Mouse (Mus musculus): Measurements from ENCODE around the gene Defb9. TPM values are rescaled to one million over a fixed set of nuclear protein-coding genes. Genes with fewer than 3 reads are reported as not detected.
"Not testable (repeated sequence)": the region's sequence is repeated elsewhere in the genome, so short reads cannot be mapped to it uniquely, and the experiment has no call there.

Defb9 gene
- not detected in 2 replicates for polyA plus RNA-seq (2014; fragmentation: Nextera tagmentation; extraction: Ambion mirVana)

- not testable (repeated sequence) for H3K4me1 ChIP-seq (ENCODE audit: control insufficient read depth, insufficient read depth, low read length); ATAC-seq (replicated peaks; ENCODE audit: insufficient number of reproducible peaks, low FRiP score, low TSS enrichment); H3K27ac ChIP-seq (ENCODE audit: low read depth, low read length); H3K9me3 ChIP-seq (replicated peaks; ENCODE audit: control insufficient read depth, low read length); H3K4me2 ChIP-seq; H3K4me3 ChIP-seq (ENCODE audit: low read depth, low read length); H3K36me3 ChIP-seq (ENCODE audit: control insufficient read depth, insufficient read depth, low read length); H3K27me3 ChIP-seq (ENCODE audit: control insufficient read depth, insufficient read depth, low read length); H3K9ac ChIP-seq (ENCODE audit: low read depth, low read length)
Observed at GRCm38 (mm10) chr8:21885321-21885720, at the start of gene Defb9. Defb9 (minus strand) TSS chr8:21885421.

DNA sequence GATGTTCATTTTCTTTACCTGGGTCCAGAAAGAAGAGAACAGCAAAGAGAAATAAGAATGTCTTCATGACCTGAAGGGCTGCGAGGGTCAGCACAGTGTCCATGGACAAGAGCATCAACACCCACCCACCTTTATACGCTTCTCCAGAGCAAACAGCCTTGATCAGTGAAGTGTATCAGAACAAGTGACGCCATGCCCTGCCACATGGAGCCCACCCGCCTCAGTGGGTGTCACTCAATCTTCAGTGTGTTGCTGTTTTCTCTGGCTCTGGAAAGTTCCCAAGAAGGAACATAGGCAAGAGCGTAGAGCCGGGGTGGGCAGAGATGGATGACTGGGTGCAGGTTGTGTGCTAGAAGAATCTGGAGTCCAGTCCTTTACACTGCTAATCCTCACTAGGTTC lies 47.4 kb upstream of the Defb9 start, which contains the start of gene Defb15:
Gene Defb15 (minus strand): TSS at position 101 of the 400 bp plus-strand sequence.
- no peaks in the 10 kb centered on the region for H3K36me3 ChIP-seq (ENCODE audit: control insufficient read depth, insufficient read depth, low read length)
- H3K9ac ChIP-seq (ENCODE audit: low read depth, low read length) = no peak within 1 kb of the TSS
- no peak for ATAC-seq (replicated peaks; ENCODE audit: insufficient number of reproducible peaks, low FRiP score, low TSS enrichment)
- no peak within 1 kb of the TSS for H3K27ac ChIP-seq (ENCODE audit: low read depth, low read length)
- no peaks in the 10 kb centered on the region for H3K4me1 ChIP-seq (ENCODE audit: control insufficient read depth, insufficient read depth, low read length)
- H3K4me3 ChIP-seq (ENCODE audit: low read depth, low read length) = no peak within 1 kb of the TSS
- H3K9me3 ChIP-seq (replicated peaks; ENCODE audit: control insufficient read depth, low read length) = no peaks in the 10 kb centered on the region
- WGBS (ENCODE audit: insufficient replicate concordance) = 87% methylated on average over 6 of the region's 6 CpGs
- H3K4me2 ChIP-seq = no peak within 1 kb of the TSS
- H3K27me3 ChIP-seq (ENCODE audit: control insufficient read depth, insufficient read depth, low read length) = no peaks in the 10 kb centered on the region

DNA sequence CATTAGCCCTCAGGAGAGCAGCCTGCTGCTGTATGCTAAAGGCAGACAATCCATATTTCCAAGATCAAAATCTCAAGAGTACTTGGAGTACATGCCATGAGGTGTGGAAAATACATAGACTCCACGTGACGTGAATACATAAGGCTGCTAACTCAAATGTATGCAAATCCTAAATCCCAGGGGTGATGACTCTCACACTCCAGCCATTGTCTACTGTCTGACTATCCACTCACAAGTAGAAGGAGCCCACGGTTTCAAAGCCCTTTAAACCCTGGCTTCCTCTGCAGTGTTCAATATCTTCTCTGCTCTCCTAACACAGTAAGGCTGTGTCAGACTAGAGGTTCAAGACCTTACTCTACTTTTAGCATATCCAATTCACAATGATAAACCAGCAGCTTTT lies 45.5 kb upstream of the Defb9 start:
- ATAC-seq (replicated peaks; ENCODE audit: insufficient number of reproducible peaks, low FRiP score, low TSS enrichment); H3K9me3 ChIP-seq (replicated peaks; ENCODE audit: control insufficient read depth, low read length); H3K4me1 ChIP-seq (ENCODE audit: control insufficient read depth, insufficient read depth, low read length); H3K27me3 ChIP-seq (ENCODE audit: control insufficient read depth, insufficient read depth, low read length); H3K9ac ChIP-seq (ENCODE audit: low read depth, low read length); H3K4me3 ChIP-seq (ENCODE audit: low read depth, low read length); H3K36me3 ChIP-seq (ENCODE audit: control insufficient read depth, insufficient read depth, low read length); H3K27ac ChIP-seq (ENCODE audit: low read depth, low read length); H3K4me2 ChIP-seq: not testable (repeated sequence)
- WGBS (ENCODE audit: insufficient replicate concordance) = 70% methylated on average over 3 of the region's 3 CpGs

DNA sequence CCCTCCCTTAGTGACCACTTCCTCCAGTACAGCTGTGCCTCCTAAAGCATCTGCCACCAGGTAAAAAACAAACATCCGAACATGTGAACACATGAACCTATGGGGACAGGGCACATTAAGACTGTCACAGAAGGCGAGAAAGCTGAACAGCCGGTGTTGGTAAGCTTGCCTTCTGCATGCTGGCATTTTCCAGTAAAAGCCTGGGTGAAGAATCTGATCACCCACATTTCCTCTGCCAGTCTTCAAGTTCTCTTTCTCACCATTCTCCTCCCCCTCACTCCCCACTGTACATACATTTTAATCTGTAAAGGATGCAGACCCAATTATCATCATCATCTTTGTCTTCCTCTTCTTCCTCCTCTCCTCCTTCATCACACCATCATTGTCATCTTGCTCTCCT lies 30.4 kb upstream of the Defb9 start:
- Histone ChIP-seq H3K4me2 (no peak overlapping the region), H3K36me3 (ENCODE audit: control insufficient read depth, insufficient read depth, low read length) (no peaks in the 10 kb centered on the region), H3K9me3 (replicated peaks; ENCODE audit: control insufficient read depth, low read length) (no peaks in the 10 kb centered on the region), H3K27ac (ENCODE audit: low read depth, low read length) (no peak overlapping the region), H3K27me3 (ENCODE audit: control insufficient read depth, insufficient read depth, low read length) (no peaks in the 10 kb centered on the region), H3K9ac (ENCODE audit: low read depth, low read length) (no peak overlapping the region), H3K4me1 (ENCODE audit: control insufficient read depth, insufficient read depth, low read length) (no peaks in the 10 kb centered on the region), H3K4me3 (ENCODE audit: low read depth, low read length) (no peak overlapping the region)
- WGBS (ENCODE audit: insufficient replicate concordance) = 74% methylated on average over 3 of the region's 3 CpGs
- no peak for ATAC-seq (replicated peaks; ENCODE audit: insufficient number of reproducible peaks, low FRiP score, low TSS enrichment)

- Histone ChIP-seq H3K4me1 (ENCODE audit: control insufficient read depth, insufficient read depth, low read length) (no peaks in the 10 kb centered on the region), H3K4me3 (ENCODE audit: low read depth, low read length) (no peak overlapping the region), H3K36me3 (ENCODE audit: control insufficient read depth, insufficient read depth, low read length) (no peaks in the 10 kb centered on the region), H3K4me2 (no peak overlapping the region), H3K27ac (ENCODE audit: low read depth, low read length) (no peak overlapping the region), H3K27me3 (ENCODE audit: control insufficient read depth, insufficient read depth, low read length) (no peaks in the 10 kb centered on the region), H3K9ac (ENCODE audit: low read depth, low read length) (no peak overlapping the region), H3K9me3 (replicated peaks; ENCODE audit: control insufficient read depth, low read length) (no peaks in the 10 kb centered on the region)
- ATAC-seq (replicated peaks; ENCODE audit: insufficient number of reproducible peaks, low FRiP score, low TSS enrichment) = no peak
- WGBS (ENCODE audit: insufficient replicate concordance) = 34% methylated on average over 2 of the region's 2 CpGs
Observed at GRCm38 (mm10) chr8:21912554-21912953, 27.3 kb upstream of the Defb9 start.

DNA sequence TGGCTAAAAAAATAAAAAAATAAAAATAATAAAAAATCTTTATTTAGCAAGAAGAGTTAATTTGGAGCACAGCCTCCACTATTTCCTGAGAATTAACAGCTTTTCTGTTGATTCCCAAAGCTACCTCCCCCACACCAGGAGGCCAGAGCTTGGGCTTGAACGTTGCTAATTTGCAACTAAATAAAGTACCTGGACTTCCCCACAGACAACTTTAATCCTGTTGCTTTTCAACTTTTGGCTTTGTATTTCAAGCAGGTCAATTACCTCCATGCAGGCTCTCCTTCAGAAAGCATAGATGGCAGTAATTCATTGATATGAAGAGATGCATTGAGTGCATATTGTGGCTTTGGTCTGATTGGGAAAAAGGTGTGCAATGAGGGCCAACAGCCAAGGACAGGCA lies 26.7 kb upstream of the Defb9 start:
- H3K4me2 ChIP-seq = no peak overlapping the region
- ATAC-seq (replicated peaks; ENCODE audit: insufficient number of reproducible peaks, low FRiP score, low TSS enrichment) = no peak
- no peak overlapping the region for H3K4me3 ChIP-seq (ENCODE audit: low read depth, low read length)
- H3K4me1 ChIP-seq (ENCODE audit: control insufficient read depth, insufficient read depth, low read length) = no peaks in the 10 kb centered on the region
- H3K9ac ChIP-seq (ENCODE audit: low read depth, low read length) = no peak overlapping the region
- 14% methylated on average over 1 of the region's 1 CpGs for WGBS (ENCODE audit: insufficient replicate concordance)
- H3K27me3 ChIP-seq (ENCODE audit: control insufficient read depth, insufficient read depth, low read length) = no peaks in the 10 kb centered on the region
- no peaks in the 10 kb centered on the region for H3K9me3 ChIP-seq (replicated peaks; ENCODE audit: control insufficient read depth, low read length)
- no peaks in the 10 kb centered on the region for H3K36me3 ChIP-seq (ENCODE audit: control insufficient read depth, insufficient read depth, low read length)
- no peak overlapping the region for H3K27ac ChIP-seq (ENCODE audit: low read depth, low read length)

GRCm38 (mm10) chr8:21906290-21906689 lies 21.1 kb upstream of the Defb9 start, which contains the start of gene Defb11:
Defb11 (minus strand) TSS chr8:21906412.
- H3K9ac ChIP-seq (ENCODE audit: low read depth, low read length); H3K27me3 ChIP-seq (ENCODE audit: control insufficient read depth, insufficient read depth, low read length); H3K36me3 ChIP-seq (ENCODE audit: control insufficient read depth, insufficient read depth, low read length); H3K27ac ChIP-seq (ENCODE audit: low read depth, low read length); H3K4me1 ChIP-seq (ENCODE audit: control insufficient read depth, insufficient read depth, low read length); H3K4me3 ChIP-seq (ENCODE audit: low read depth, low read length); ATAC-seq (replicated peaks; ENCODE audit: insufficient number of reproducible peaks, low FRiP score, low TSS enrichment); H3K4me2 ChIP-seq; H3K9me3 ChIP-seq (replicated peaks; ENCODE audit: control insufficient read depth, low read length): not testable (repeated sequence)

DNA sequence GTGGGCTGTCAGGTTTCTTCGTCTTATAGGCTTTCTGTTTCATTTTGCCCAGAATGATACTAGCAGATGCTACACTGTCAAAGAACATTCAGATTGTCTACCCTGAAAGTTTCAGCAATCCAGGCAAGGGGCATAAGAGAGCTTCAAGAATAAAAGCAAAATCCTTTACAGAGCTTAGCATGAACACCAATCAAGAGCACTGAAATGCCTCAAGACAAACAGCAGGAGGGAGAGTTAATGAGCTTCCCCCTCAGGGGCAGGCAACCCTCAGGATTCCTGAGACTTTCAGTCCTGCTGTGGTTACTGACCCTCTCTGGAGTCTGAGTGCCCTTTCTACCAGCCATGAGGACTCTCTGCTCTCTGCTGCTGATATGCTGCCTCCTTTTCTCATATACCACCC lies 26.6 kb downstream of the Defb9 start, which contains the start of gene Defb10:
Gene Defb10 (plus strand): TSS at position 316 of the 400 bp plus-strand sequence.
- not testable (repeated sequence) for H3K9ac ChIP-seq (ENCODE audit: low read depth, low read length); H3K9me3 ChIP-seq (replicated peaks; ENCODE audit: control insufficient read depth, low read length); ATAC-seq (replicated peaks; ENCODE audit: insufficient number of reproducible peaks, low FRiP score, low TSS enrichment); H3K4me1 ChIP-seq (ENCODE audit: control insufficient read depth, insufficient read depth, low read length); H3K4me2 ChIP-seq; H3K4me3 ChIP-seq (ENCODE audit: low read depth, low read length); H3K36me3 ChIP-seq (ENCODE audit: control insufficient read depth, insufficient read depth, low read length); H3K27ac ChIP-seq (ENCODE audit: low read depth, low read length); H3K27me3 ChIP-seq (ENCODE audit: control insufficient read depth, insufficient read depth, low read length)
- WGBS (ENCODE audit: insufficient replicate concordance) = 47% methylated on average over 1 of the region's 1 CpGs
